Comparison of ENCODE assay signal across 9 mouse cellular contexts in the genomic region with DNA sequence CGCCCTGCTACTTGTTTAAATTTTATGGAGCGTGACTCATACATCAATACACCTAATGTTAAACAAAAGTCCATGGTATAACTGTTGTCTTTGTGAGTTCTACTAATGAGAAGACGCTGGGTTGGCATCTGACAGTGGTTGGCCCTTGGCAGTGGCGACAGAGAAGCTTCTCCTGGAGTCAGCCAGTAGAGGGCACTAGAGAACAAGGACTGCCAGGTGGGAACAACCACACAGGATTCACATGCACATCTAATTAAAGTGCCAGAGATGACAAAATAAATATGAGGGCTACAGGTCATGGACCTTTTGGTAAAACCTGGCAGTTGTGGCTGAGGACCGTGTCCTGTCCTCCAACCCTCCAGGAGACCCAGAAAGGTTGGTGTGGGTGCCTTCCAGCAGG. TPM values are rescaled to one million over a fixed set of nuclear protein-coding genes. Genes with fewer than 3 reads are reported as not detected.
DNase-seq lines count a peak whose midpoint lies in the region; ATAC-seq and TF ChIP-seq lines count a peak whose summit lies in the region.
"Had no signal": no experiment of that assay in that cellular context is flagged by ENCODE, and none has a peak within 500 bp of the region (broad histone marks: within the 10 kb centered on the region; RNA-seq: fewer than 3 reads in every experiment).

No protein-coding gene starts in this region.

- H3K27ac ChIP-seq in liver, adult 2 months (replicated peaks; ENCODE audit: insufficient read depth, low read depth, low read length) = no peak overlapping the region
- H3K27ac ChIP-seq in liver, embryonic 11.5 days (ENCODE audit: low read depth, low read length) = no peak overlapping the region

- TF ChIP-seq CTCF in liver, adult 2 months (IDR thresholded peaks at IDR 0.05; ENCODE audit: low read depth, low read length) = peak; percentile 88

- DNase-seq in liver, adult 2 months (ENCODE audit: extremely low read depth, low read depth, low spot score) = peak; percentile 86
- no peak for DNase-seq in liver, embryonic 11.5 days (ENCODE audit: low spot score)
- peak; percentile 60 for DNase-seq in NIH3T3 (ENCODE audit: low read depth)
- DNase-seq in cerebellum, adult 18-20 months = peak; percentile 78 to 82
- peak; percentile 25 for DNase-seq in gastrocnemius, postnatal 25 days
- DNase-seq in left cerebral cortex, postnatal 36 days (ENCODE audit: low spot score in 2 of 2) = peak; percentile 39 to 53
- DNase-seq in retina, adult 2 months (ENCODE audit: low read depth, low spot score) = peak; percentile 49
- DNase-seq in urinary bladder, postnatal 36 days (ENCODE audit: low spot score in 2 of 2) = peak; percentile 49 to 53

- H3K9me3 ChIP-seq in liver, embryonic 11.5 days (ENCODE audit: control insufficient read depth, low read length) = no peaks in the 10 kb centered on the region

- no peaks in the 10 kb centered on the region for H3K27me3 ChIP-seq in liver, adult 2 months (ENCODE audit: control insufficient read depth, insufficient read depth, low read length)
- no peaks in the 10 kb centered on the region for H3K27me3 ChIP-seq in liver, embryonic 11.5 days (replicated peaks; ENCODE audit: control insufficient read depth, insufficient read depth, low read length)

- whole genome bisulfite sequencing in liver, adult 2 months = 16% methylated on average over 5 of the region's 5 CpGs
- 22% methylated on average over 5 of the region's 5 CpGs for WGBS in liver, embryonic 11.5 days

- H3K79me2 ChIP-seq in liver, adult 2 months (ENCODE audit: control insufficient read depth, insufficient read depth, low read length) = no peaks in the 10 kb centered on the region

- no peak overlapping the region for H3K9ac ChIP-seq in liver, adult 2 months (ENCODE audit: low read depth, low read length)
- H3K9ac ChIP-seq in liver, embryonic 11.5 days (ENCODE audit: low read depth, low read length) = no peak overlapping the region

- no peak overlapping the region for H3K4me2 ChIP-seq in liver, embryonic 11.5 days

- intact Hi-C loops in left cerebral cortex, postnatal 36 days (cut with DNase I) = loop anchor here (2.0 kb wide), 1 partner anchor 48 kb away; no protein-coding TSS in a partner anchor

- ATAC-seq in liver, embryonic 11.5 days (replicated peaks; ENCODE audit: low FRiP score) = no peak

- peaks cover 5% of the 10 kb centered on the region; the same call in 1 of the 2 replicates for H3K4me1 ChIP-seq in liver, adult 2 months (ENCODE audit: control insufficient read depth, insufficient read depth, low read length)
- H3K4me1 ChIP-seq in liver, embryonic 11.5 days (replicated peaks; ENCODE audit: control insufficient read depth, insufficient read depth, low read length) = peaks cover 5% of the 10 kb centered on the region

- H3K36me3 ChIP-seq in liver, adult 2 months (ENCODE audit: control insufficient read depth, insufficient read depth, low read length) = no peaks in the 10 kb centered on the region
- no peaks in the 10 kb centered on the region for H3K36me3 ChIP-seq in liver, embryonic 11.5 days (ENCODE audit: control insufficient read depth, insufficient read depth, low read length)

- no peak for TF ChIP-seq POLR2A in liver, adult 2 months (IDR thresholded peaks at IDR 0.05; ENCODE audit: extremely low read depth, insufficient read depth, low read length)

- no peak overlapping the region for H3K4me3 ChIP-seq in liver, adult 2 months (ENCODE audit: insufficient read depth, low read depth, low read length)
- H3K4me3 ChIP-seq in liver, embryonic 11.5 days (ENCODE audit: low read depth, low read length) = no peak overlapping the region

RNA-seq across cellular contexts. Expression of a gene that starts 5.7 kb away (rescaled TPM):
- total RNA-seq in liver, adult 2 months (2014; rRNA removed) = 2.2 and 5.8 TPM in 2 replicates
- polyA plus RNA-seq in liver, adult 2 months (2012; rRNA removed) = 0.25 TPM in 1 of 2 replicates, not detected in the other
- polyA plus RNA-seq in liver, embryonic 11.5 days (2014; fragmentation: Nextera tagmentation; extraction: Ambion mirVana) = not detected in 2 replicates
- not detected for total RNA-seq in gastrocnemius, postnatal 25 days (2021)
- not detected for total RNA-seq in left cerebral cortex, postnatal 36 days (2021)
- polyA plus RNA-seq: neural tube, embryonic 14.5 days had no signal

RNA-seq across cellular contexts. Expression of a gene that starts 9.0 kb away (rescaled TPM):
- total RNA-seq in liver, adult 2 months (2014; rRNA removed) = 0.37 and 3.8 TPM in 2 replicates
- polyA plus RNA-seq in liver, adult 2 months (2012; rRNA removed) = 0.72 and 2.9 TPM in 2 replicates
- polyA plus RNA-seq in liver, embryonic 11.5 days (2014; fragmentation: Nextera tagmentation; extraction: Ambion mirVana) = 2.1 and 2.5 TPM in 2 replicates
- not detected for total RNA-seq in gastrocnemius, postnatal 25 days (2021)
- not detected for total RNA-seq in left cerebral cortex, postnatal 36 days (2021)
- polyA plus RNA-seq: neural tube, embryonic 14.5 days had no signal

RNA-seq across cellular contexts. Expression of a gene that starts 26.7 kb away (rescaled TPM):
- total RNA-seq in liver, adult 2 months (2014; rRNA removed) = 0.47 TPM in 1 of 2 replicates, not detected in the other
- 0.13 TPM in 1 of 2 replicates, not detected in the other for polyA plus RNA-seq in liver, adult 2 months (2012; rRNA removed)
- polyA plus RNA-seq in liver, embryonic 11.5 days (2014; fragmentation: Nextera tagmentation; extraction: Ambion mirVana) = not detected in 2 replicates
- total RNA-seq in gastrocnemius, postnatal 25 days (2021) = not detected
- not detected for total RNA-seq in left cerebral cortex, postnatal 36 days (2021)
- polyA plus RNA-seq: neural tube, embryonic 14.5 days had no signal
